Mouse (Mus musculus) liver, embryonic 16.5 days (tissue): Measurements from ENCODE around the gene Creb5. TPM values are rescaled to one million over a fixed set of nuclear protein-coding genes. Genes with fewer than 3 reads are reported as not detected.

Source experiments
- ATAC-seq: fragments of 200-750 bp; cut with Nextera tagmentation; 2 replicates; pipeline ENCODE4 v1.8.0; 2017; ENCODE audit warnings: low read depth, mild to moderate bottlenecking, moderate number of reproducible peaks, moderate library complexity
- H3K27ac ChIP-seq: fragments of 300-500 bp; sonication (generic); 2 replicates; pipeline ENCODE4 v1.5.1; 2014; ENCODE audit warnings: mild to moderate bottlenecking, low read length
- H3K27me3 ChIP-seq: fragments of 300-500 bp; sonication (generic); 2 replicates; pipeline ENCODE4 v1.6.1; 2014; ENCODE audit warnings: low read depth, low read length, mixed read lengths; ENCODE audit not compliant: control insufficient read depth, insufficient read depth
- H3K36me3 ChIP-seq: fragments of 300-500 bp; sonication (generic); 2 replicates; pipeline ENCODE4 v1.6.1; 2014; ENCODE audit warnings: mild to moderate bottlenecking; ENCODE audit not compliant: control insufficient read depth, insufficient read depth
- H3K4me1 ChIP-seq: fragments of 300-500 bp; sonication (generic); 2 replicates; pipeline ENCODE4 v1.6.1; 2014; ENCODE audit warnings: low read depth, low read length, mixed read lengths; ENCODE audit not compliant: control insufficient read depth
- H3K4me2 ChIP-seq: fragments of 300-500 bp; sonication (generic); 2 replicates; pipeline ENCODE4 v1.6.1; 2014; ENCODE audit warnings: low read depth, low read length, mixed read lengths
- H3K4me3 ChIP-seq: fragments of 300-500 bp; sonication (generic); 2 replicates; pipeline ENCODE4 v1.5.1; 2014; ENCODE audit warnings: low read depth, mild to moderate bottlenecking, low read length
- H3K9ac ChIP-seq: fragments of 300-500 bp; sonication (generic); 2 replicates; pipeline ENCODE4 v1.6.1; 2014; ENCODE audit warnings: low read depth, low read length
- H3K9me3 ChIP-seq: fragments of 300-500 bp; sonication (generic); replicated peaks from 2 replicates; pipeline ENCODE4 v1.6.1; 2016; ENCODE audit warnings: low read length; ENCODE audit not compliant: control insufficient read depth
- WGBS: fragments of 180-500 bp; shearing (Covaris S2); extraction: QIAGEN DNeasy Blood & Tissue Kit; methylation state at CpG from one replicate; pipeline ENCODE4 v1.1.7; 2014; ENCODE audit not compliant: insufficient replicate concordance; 5-methylcytosine and 5-hydroxymethylcytosine counted together
- polyA plus RNA-seq: library from polyadenylated mRNA; unstranded; fragments of >200 nt; fragmentation: Nextera tagmentation; extraction: Ambion mirVana; gene quantifications from 2 replicates; pipeline ENCODE4 v1.2.1, GENCODE M21; 2015

Gene Creb5
- polyA plus RNA-seq, 1 experiment from 2014 or later: 0.24 TPM

- no peak for ATAC-seq
- Histone ChIP-seq H3K4me3 (no peak overlapping the region), H3K27me3 (no peaks in the 10 kb centered on the region), H3K36me3 (no peaks in the 10 kb centered on the region), H3K4me2 (no peak overlapping the region), H3K4me1 (no peaks in the 10 kb centered on the region), H3K27ac (no peak overlapping the region), H3K9ac (no peak overlapping the region), H3K9me3 (no peaks in the 10 kb centered on the region)
- 59% methylated on average over 9 of the region's 9 CpGs for WGBS
These were observed 184.0 kb downstream of the Creb5 start for GRCm38 (mm10) chr6:53470999-53471591.

- Histone ChIP-seq H3K4me3 (no peak overlapping the region), H3K9ac (no peak overlapping the region), H3K36me3 (no peaks in the 10 kb centered on the region), H3K4me1 (no peaks in the 10 kb centered on the region), H3K27me3 (no peaks in the 10 kb centered on the region), H3K4me2 (no peak overlapping the region), H3K27ac (no peak overlapping the region), H3K9me3 (no peaks in the 10 kb centered on the region)
- ATAC-seq: no peak
- WGBS: 59% methylated on average over 7 of the region's 7 CpGs
These were observed 185.7 kb downstream of the Creb5 start for GRCm38 (mm10) chr6:53472751-53473150.

GRCm38 (mm10) chr6:53477501-53477900, 190.4 kb downstream of the Creb5 start:
- Histone ChIP-seq H3K9me3 (no peaks in the 10 kb centered on the region), H3K4me3 (no peak overlapping the region), H3K27me3 (no peaks in the 10 kb centered on the region), H3K9ac (no peak overlapping the region), H3K27ac (no peak overlapping the region), H3K36me3 (no peaks in the 10 kb centered on the region), H3K4me2 (no peak overlapping the region), H3K4me1 (no peaks in the 10 kb centered on the region)
- ATAC-seq: no peak
- WGBS: 62% methylated on average over 5 of the region's 5 CpGs

DNA sequence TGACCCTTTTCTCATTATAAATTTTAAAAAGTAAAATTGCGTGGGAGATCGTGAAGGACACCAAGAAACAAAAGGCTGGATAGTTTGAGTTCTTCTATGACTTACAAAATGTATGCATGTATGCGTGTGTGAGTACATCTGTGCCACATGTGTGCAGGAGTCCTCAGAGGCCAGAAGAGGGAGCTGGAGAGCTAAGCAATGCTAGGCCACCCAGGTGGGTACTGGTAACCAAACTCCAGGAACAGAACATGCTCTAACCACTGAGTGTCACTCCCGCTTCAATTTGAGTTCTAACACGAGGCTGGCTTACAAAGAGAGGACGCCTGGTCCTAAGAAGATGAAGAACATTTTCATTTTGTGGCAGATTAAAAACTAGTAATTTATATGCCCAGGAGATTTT, 203.8 kb downstream of the Creb5 start:
- H3K27ac ChIP-seq: no peak overlapping the region
- no peaks in the 10 kb centered on the region for H3K4me1 ChIP-seq
- no peaks in the 10 kb centered on the region for H3K9me3 ChIP-seq
- no peak overlapping the region for H3K4me3 ChIP-seq
- no peaks in the 10 kb centered on the region for H3K27me3 ChIP-seq
- no peaks in the 10 kb centered on the region for H3K36me3 ChIP-seq
- H3K4me2 ChIP-seq: no peak overlapping the region
- H3K9ac ChIP-seq: no peak overlapping the region
- no peak for ATAC-seq
- WGBS: 63% methylated on average over 6 of the region's 6 CpGs

- H3K4me1 ChIP-seq: no peaks in the 10 kb centered on the region
- no peak overlapping the region for H3K4me3 ChIP-seq
- no peaks in the 10 kb centered on the region for H3K9me3 ChIP-seq
- H3K9ac ChIP-seq: no peak overlapping the region
- no peak for ATAC-seq
- no peaks in the 10 kb centered on the region for H3K36me3 ChIP-seq
- WGBS: 55% methylated on average over 4 of the region's 4 CpGs
- no peak overlapping the region for H3K27ac ChIP-seq
- no peaks in the 10 kb centered on the region for H3K27me3 ChIP-seq
- no peak overlapping the region for H3K4me2 ChIP-seq
These were observed 204.3 kb downstream of the Creb5 start for GRCm38 (mm10) chr6:53491331-53491730.

GRCm38 (mm10) chr6:53493864-53494263, 206.8 kb downstream of the Creb5 start:
- Histone ChIP-seq H3K36me3 (no peaks in the 10 kb centered on the region), H3K27me3 (no peaks in the 10 kb centered on the region), H3K4me3 (no peak overlapping the region), H3K4me1 (no peaks in the 10 kb centered on the region), H3K9ac (no peak overlapping the region), H3K27ac (no peak overlapping the region), H3K4me2 (no peak overlapping the region), H3K9me3 (no peaks in the 10 kb centered on the region)
- ATAC-seq: no peak
- WGBS: 21% methylated on average over 5 of the region's 5 CpGs

- Histone ChIP-seq H3K4me2 (no peak overlapping the region), H3K9me3 (no peaks in the 10 kb centered on the region), H3K9ac (no peak overlapping the region), H3K4me1 (no peaks in the 10 kb centered on the region), H3K27me3 (no peaks in the 10 kb centered on the region), H3K4me3 (no peak overlapping the region), H3K27ac (no peak overlapping the region), H3K36me3 (no peaks in the 10 kb centered on the region)
- no peak for ATAC-seq
- WGBS: 65% methylated on average over 5 of the region's 5 CpGs
These were observed 208.6 kb downstream of the Creb5 start for GRCm38 (mm10) chr6:53495667-53496066.

GRCm38 (mm10) chr6:53496325-53496753, 209.3 kb downstream of the Creb5 start:
- no peak overlapping the region for H3K4me3 ChIP-seq
- H3K4me2 ChIP-seq: no peak overlapping the region
- H3K9me3 ChIP-seq: no peaks in the 10 kb centered on the region
- WGBS: 38% methylated on average over 4 of the region's 4 CpGs
- no peak overlapping the region for H3K27ac ChIP-seq
- no peak overlapping the region for H3K9ac ChIP-seq
- H3K4me1 ChIP-seq: no peaks in the 10 kb centered on the region
- no peaks in the 10 kb centered on the region for H3K36me3 ChIP-seq
- peak; percentile 93 for ATAC-seq
- no peaks in the 10 kb centered on the region for H3K27me3 ChIP-seq

GRCm38 (mm10) chr6:53497904-53498536, 210.9 kb downstream of the Creb5 start:
- WGBS: 64% methylated on average over 10 of the region's 10 CpGs
- Histone ChIP-seq H3K27ac (no peak overlapping the region), H3K9me3 (no peaks in the 10 kb centered on the region), H3K27me3 (no peaks in the 10 kb centered on the region), H3K4me2 (no peak overlapping the region), H3K4me1 (no peaks in the 10 kb centered on the region), H3K36me3 (no peaks in the 10 kb centered on the region), H3K4me3 (no peak overlapping the region), H3K9ac (no peak overlapping the region)
- no peak for ATAC-seq
